Comparison of ENCODE assay signal across 8 mouse cellular contexts in genomic region chr5:92905594-92906008, GRCm38 (mm10).
DNase-seq lines count a peak whose midpoint lies in the region; ATAC-seq and TF ChIP-seq lines count a peak whose summit lies in the region.

No protein-coding gene starts in this region.

- H3K4me1 ChIP-seq in ES-Bruce4 (ENCODE audit: control insufficient read depth, insufficient read depth, low read length): peaks cover 7% of the 10 kb centered on the region
- H3K4me1 ChIP-seq in lung, embryonic 14.5 days (ENCODE audit: insufficient read depth): peaks cover 10% of the 10 kb centered on the region; the same call in 1 of the 2 replicates

- no peak overlapping the region for H3K9ac ChIP-seq in ES-Bruce4 (ENCODE audit: low read depth, poor library complexity, severe bottlenecking)
- peak overlapping the region; percentile 30; the same call in 1 of the 2 replicates for H3K9ac ChIP-seq in lung, embryonic 14.5 days

- no peaks in the 10 kb centered on the region for H3K27me3 ChIP-seq in ES-Bruce4 (ENCODE audit: control insufficient read depth, insufficient read depth, low read length, poor library complexity, severe bottlenecking)
- H3K27me3 ChIP-seq in lung, embryonic 14.5 days (ENCODE audit: insufficient read depth, low read length): no peaks in the 10 kb centered on the region

- peak; percentile 95 for ATAC-seq in lung, embryonic 14.5 days (ENCODE audit: insufficient read depth)
- no peak for ATAC-seq in megakaryocyte-erythroid progenitor cell, adult 5-6 weeks (replicated peaks; ENCODE audit: low FRiP score, low TSS enrichment, poor library complexity, severe bottlenecking)

- H3K9me3 ChIP-seq in ES-Bruce4 (replicated peaks; ENCODE audit: control insufficient read depth, insufficient read depth, low read length, poor library complexity, severe bottlenecking): peaks cover 3% of the 10 kb centered on the region; the same call in 1 of the 2 replicates
- 0 out of 2 replicates have a peak, but pooled peaks cover 5% of the 10 kb centered on the region for H3K9me3 ChIP-seq in lung, embryonic 14.5 days (ENCODE audit: low read depth, low read length)

- no peak for TF ChIP-seq CTCF in ES-Bruce4 (IDR thresholded peaks at IDR 0.05; ENCODE audit: low read depth, low read length)
- no peak for TF ChIP-seq CTCF in lung, embryonic 14.5 days (IDR thresholded peaks at IDR 0.05; ENCODE audit: low read depth)

- peak; percentile 96 for DNase-seq in R1 (ENCODE audit: low read depth, low spot score)
- DNase-seq in frontal cortex, postnatal 14 days (ENCODE audit: low spot score in 2 of 2): peak; percentile 19 to 29
- peak; percentile 82 for DNase-seq in lung, embryonic 14.5 days
- DNase-seq in right cerebral cortex, adult 2 months (ENCODE audit: low spot score in 2 of 2): peak; percentile 25 to 27
- DNase-seq in adrenal gland, postnatal 14 days: no peak
- no peak for DNase-seq in urinary bladder, postnatal 4 days (ENCODE audit: low spot score in 2 of 2)

- 0 out of 2 replicates have a peak overlapping the region, but pooled peaks have one; percentile 10 for H3K4me2 ChIP-seq in lung, embryonic 14.5 days

- 0 out of 2 replicates have a peak, but pooled peaks have one; percentile 9 for TF ChIP-seq EP300 in ES-Bruce4 (IDR thresholded peaks at IDR 0.05; ENCODE audit: insufficient read depth, low read depth, low read length)

- no peak for TF ChIP-seq POLR2A in ES-Bruce4 (IDR thresholded peaks at IDR 0.05; ENCODE audit: insufficient read depth, low read length)

- no peaks in the 10 kb centered on the region for H3K36me3 ChIP-seq in ES-Bruce4 (ENCODE audit: control insufficient read depth, insufficient read depth, low read length, poor library complexity, severe bottlenecking)
- no peaks in the 10 kb centered on the region for H3K36me3 ChIP-seq in lung, embryonic 14.5 days (ENCODE audit: insufficient read depth)

- H3K27ac ChIP-seq in ES-Bruce4 (ENCODE audit: insufficient read depth, low read length): no peak overlapping the region
- H3K27ac ChIP-seq in lung, embryonic 14.5 days (ENCODE audit: low read depth): peak overlapping the region; percentile 76

- H3K4me3 ChIP-seq in ES-Bruce4 (ENCODE audit: low read depth, low read length): no peak overlapping the region
- no peak overlapping the region for H3K4me3 ChIP-seq in lung, embryonic 14.5 days (ENCODE audit: low read depth, low read length)

- WGBS in lung, embryonic 14.5 days: 12% methylated on average over 8 of the region's 8 CpGs

Comparison
In these comparisons a context has a peak if more than half of its experiments do, and no peak if none do; other contexts are left out.
1. DNase-seq: peak in R1 (single experiment), frontal cortex, postnatal 14 days (2 of 2), lung, embryonic 14.5 days (single experiment) and right cerebral cortex, adult 2 months (2 of 2); none in adrenal gland, postnatal 14 days (single experiment) and urinary bladder, postnatal 4 days (0 of 2).